Mouse (Mus musculus) thymus, postnatal 0 days (tissue): ENCODE data around the gene Stim1. TPM values are rescaled to one million over a fixed set of nuclear protein-coding genes. Genes with fewer than 3 reads are reported as not detected.
A peak's percentile ranks its signal among the peaks of the same experiment; 100 is the strongest.
"Not testable (repeated sequence)": the region's sequence is repeated elsewhere in the genome, so short reads cannot be mapped to it uniquely, and the experiment has no call there.

Source experiments
- DNase-seq: peaks from one replicate; pipeline ENCODE4 v3.0.0-alpha.2; 2015; ENCODE audit warnings: low spot score
- polyA plus RNA-seq: library from polyadenylated mRNA; unstranded; fragments of >200 nt; fragmentation: Nextera tagmentation; extraction: Ambion mirVana; gene quantifications from 2 replicates; pipeline ENCODE4 v1.2.1, GENCODE M21; 2015

Stim1 gene
- polyA plus RNA-seq, 1 experiment from 2014 or later: 42.1 TPM

DNA sequence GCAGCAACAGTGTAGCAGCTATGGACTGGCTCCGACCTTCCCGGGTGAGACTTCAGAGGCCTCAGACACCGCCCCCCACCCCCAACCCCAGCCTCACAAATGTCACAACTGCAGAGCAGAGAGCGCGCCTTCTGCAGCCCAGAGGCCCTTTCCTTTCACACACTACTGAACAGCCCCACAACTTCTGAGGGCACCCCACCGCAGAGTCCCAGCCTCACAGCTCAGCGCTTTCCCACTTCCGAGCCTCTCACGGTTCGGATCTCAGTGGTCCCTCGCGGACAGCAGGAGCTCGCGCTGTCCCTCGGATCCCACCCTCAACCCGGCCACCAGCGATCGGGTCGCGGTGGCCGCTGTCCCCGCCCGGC lies 18.1 kb upstream of the Stim1 start:
- peak; percentile 80 for DNase-seq

DNA sequence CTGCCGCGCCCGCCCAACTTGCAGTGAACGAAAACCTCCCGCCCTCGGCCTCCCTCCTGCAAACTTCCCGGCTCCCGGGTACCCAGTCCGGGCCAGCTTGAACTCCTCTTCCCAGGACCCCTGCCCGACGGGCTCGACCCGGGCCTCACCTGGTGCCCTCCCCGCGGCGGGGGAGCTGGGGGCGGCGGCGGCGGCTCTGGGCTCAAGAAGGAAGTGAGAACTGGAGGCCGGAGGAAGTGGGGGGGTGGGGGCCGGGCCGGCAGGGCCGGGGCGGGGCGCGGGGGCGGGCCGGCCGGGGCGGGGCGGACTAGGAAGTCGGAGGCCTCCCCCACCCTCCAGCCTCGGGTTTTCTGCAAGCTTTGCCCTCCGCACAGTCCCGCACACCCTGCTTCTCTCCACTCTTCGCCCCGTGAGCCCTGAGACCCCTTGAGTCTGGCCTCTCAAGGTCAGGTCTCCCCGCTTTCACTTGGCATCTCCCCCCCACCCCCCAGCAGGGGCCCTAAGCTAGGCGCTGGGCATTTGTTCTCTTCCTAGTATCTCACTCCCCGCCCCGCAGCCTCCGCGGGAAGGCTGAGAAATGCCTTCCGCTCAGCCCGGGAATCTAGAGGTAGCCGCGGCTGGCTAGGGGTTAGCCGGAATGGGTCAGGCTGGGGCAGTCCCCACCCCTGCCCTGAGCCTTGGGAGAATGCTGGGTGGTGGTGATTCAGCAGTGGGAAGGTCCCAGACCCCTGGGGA lies 17.5 kb upstream of the Stim1 start:
- peak; percentile 75 for DNase-seq

DNA sequence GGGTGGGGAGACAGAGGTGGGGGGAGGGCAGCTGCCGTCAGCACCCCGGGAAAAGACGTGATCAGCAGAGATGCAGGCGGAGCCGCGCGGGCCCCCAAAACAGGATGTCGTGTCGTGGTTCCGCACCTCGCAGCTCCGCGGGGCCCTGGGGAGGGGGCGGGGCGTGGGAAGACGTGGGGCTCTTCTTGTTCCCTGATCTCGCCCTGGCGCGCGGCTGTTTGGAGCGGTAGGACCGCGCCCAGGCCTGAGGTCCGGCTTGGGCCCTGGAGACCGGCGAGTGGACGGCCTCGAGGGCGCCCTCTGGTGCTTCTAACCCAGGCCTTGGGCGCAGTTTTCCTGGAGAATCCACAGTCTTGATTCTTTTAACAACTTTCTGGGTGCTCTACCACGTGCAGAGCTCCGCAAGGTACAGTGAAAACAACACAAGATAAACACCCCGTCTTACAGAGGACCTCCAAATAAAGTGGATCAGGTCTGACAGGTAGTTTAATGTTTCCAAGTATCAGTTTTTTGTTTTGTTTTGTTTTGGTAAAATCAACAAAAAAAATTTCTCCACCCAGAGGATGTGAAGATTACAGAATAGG lies 16.9 kb upstream of the Stim1 start:
- peak; percentile 94 for DNase-seq

DNA sequence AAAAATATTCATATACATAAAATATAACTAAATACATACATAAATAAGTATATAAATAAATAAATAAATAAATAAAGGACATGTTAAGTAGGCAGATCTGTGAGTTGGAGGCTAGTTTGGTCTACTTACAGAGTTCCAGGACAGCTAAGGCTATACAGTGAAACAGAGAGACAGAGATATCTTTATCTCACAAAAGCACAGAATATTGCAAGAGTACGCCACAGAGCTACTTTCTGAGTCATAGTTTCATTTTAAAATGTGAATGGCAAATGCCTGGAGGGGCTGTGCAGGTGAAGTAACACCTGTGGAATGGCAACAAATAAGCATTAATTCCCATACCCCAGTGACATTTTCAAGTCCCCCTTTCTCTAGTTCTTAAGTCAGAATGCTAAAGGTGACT lies 14.0 kb upstream of the Stim1 start:
- no peak for DNase-seq

DNA sequence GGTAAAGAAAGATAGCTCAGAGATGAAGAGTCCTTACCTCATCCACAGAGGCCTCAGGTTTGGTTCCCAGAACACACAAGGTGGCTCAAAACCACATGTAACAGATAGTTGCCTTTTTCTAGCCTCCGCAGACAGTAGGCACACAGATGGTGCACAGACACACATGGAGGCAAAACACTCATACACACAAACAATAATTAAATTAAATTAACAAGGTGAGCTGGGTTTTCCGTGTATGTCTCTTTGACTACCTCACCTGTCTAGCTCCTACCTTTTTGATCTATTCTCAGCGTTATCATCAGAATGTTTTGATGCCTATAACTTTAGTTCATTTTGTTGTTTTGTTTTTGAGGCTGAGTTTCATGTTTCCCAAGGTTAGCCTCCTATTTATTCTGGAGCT lies 11.7 kb upstream of the Stim1 start, which contains the start of gene Rhog:
Gene Rhog (minus strand): TSS at position 101 of the 400 bp plus-strand sequence.
- no peak for DNase-seq

DNA sequence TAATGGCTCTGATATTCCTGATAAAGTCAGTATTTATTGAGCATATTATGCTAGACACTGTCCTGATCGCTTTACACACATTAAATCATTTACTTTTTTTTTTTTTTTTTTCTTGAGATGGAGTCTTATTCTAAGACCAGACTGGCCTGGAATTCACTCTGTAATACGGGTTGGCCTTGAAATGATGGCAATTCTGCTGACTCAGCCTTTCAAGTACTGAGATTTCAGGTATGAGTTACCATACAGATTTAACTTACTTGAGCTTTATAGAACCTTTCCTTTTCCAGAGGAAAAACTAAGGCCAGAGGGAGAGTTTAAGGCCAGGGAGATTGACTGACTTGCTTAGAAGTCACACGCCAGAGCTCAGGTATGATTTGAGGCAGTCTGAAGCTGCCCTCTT lies 11.0 kb upstream of the Stim1 start:
- DNase-seq: no peak

DNA sequence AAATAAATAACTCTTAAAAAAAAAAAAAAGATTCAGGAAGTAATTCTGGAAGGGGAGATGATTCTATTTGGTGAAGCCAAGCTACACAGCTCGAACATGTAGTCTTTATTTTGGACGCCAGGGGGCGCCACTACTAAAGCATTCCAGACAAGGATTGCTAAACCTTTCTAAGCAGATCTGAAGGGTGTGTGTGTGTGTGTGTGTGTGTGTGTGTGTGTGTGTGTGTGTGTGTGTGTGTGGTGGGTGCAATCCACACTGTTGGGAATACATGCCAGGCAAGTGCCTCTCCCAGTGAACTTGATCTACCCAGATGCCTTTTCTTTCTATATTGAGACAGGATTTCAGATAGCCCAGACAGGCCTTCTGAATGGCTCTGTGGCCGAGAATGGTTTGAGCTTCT lies 9.4 kb upstream of the Stim1 start:
- peak; percentile 79 for DNase-seq

DNA sequence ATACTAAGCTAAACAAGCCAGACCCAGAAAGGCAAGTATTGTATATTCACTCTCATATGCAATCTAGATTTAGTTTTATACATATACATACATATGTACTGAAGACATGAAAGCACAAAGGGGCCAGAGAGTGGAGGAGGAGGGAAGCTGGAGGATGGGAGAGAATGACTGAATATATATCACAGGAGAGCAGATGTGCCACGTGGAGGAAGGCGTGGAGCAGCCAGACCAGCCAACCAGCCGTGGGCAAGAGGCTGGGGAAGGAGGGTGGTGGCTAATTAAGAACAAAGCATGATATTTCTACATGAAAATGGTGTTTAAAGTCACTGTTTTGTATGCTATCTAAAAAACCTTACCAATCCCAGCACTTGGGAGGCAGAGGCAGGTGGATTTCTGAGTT lies 8.9 kb upstream of the Stim1 start:
- DNase-seq: no peak

DNA sequence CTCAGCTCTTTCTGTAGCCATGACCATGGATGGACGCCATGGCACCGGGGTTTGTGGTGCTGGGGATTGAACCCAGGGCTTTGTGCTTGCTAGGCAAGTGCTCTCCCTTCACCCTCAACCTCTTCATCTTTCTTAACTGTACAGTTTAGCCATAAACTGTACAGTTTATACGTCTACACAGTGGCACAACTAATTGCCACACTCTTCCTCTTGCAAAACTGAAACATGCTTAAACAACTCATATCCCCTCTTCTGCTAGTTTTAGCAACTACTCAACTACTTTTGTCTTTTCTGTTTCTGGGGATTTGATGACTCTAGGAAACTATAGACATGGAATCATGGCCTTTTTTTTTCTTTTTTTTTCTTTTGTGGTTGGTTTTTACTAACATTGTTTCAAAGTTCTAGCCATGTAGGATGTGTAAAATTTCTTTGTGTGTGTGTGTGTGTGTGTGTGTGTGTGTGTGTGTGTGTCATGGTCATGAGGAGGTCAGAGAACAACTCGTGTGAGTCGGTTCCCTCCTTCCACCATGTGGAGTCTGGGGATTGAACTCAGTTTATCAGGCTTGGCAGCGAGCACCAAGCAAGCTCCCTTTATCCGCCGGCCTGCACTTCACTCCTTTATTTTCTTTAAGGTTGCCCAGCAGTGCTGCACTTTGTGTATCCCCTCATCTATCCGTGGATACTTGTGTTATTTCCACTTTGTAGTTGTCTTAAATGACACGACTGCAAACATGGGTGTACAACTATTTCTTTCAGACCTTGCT lies 7.7 kb upstream of the Stim1 start:
- no peak for DNase-seq

DNA sequence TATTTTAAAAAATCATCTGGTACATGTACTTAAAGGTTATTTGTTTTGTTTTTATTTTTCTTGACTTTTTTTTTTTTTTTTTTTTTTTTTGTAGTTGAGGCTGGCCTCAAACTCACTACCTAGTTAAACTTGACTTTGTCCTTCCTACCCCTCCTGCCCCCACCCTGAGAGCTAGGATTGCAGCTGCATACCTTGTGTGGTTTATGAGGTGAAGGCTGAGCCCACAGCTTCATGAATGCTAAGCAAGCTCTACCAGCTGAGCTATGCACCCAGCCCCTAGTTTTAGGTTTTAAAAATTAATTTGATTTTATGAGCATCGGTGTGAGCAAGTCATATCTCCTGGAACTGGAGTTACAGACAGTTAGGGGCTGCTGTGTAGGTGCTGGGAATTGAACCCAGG lies 7.1 kb upstream of the Stim1 start:
- DNase-seq: peak; percentile 79

DNA sequence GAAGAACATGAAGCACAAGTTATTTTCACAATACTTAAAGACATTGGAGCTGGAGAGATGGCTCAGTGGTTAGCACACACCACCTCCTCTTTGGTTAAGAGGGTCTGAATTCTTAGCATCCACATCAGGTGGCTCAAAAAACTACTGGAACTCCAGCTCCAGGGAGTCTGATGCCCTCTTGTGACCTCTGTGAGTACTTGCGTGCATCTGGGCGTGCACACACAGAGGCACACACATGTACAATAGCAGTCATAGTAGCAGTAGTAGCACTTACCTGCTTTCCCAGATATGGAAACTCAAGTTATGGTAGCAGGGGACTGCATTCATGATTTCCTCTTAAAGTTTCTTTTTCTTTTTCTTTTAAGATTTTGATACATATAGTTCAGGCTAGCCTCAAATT lies 4.6 kb upstream of the Stim1 start:
- peak; percentile 29 for DNase-seq

DNA sequence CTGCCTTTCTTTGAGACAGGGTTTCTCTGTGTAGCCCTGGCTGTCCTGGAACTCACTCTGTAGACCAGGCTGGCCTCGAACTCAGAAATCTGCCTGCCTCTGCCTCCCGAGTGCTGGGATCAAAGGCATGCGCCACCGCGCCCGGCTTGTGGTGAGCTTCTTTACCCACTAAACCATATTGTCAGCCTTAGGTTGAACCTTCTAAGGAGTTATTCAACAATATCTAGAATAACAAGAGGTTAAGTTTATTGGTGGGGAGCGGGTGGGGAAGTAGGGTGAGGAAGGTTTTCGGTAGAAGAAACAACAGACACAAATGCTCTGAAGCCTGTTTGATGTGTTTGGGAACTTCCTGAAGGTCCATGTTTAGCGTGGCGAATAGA lies 1.6 kb upstream of the Stim1 start:
- DNase-seq: not testable (repeated sequence)

DNA sequence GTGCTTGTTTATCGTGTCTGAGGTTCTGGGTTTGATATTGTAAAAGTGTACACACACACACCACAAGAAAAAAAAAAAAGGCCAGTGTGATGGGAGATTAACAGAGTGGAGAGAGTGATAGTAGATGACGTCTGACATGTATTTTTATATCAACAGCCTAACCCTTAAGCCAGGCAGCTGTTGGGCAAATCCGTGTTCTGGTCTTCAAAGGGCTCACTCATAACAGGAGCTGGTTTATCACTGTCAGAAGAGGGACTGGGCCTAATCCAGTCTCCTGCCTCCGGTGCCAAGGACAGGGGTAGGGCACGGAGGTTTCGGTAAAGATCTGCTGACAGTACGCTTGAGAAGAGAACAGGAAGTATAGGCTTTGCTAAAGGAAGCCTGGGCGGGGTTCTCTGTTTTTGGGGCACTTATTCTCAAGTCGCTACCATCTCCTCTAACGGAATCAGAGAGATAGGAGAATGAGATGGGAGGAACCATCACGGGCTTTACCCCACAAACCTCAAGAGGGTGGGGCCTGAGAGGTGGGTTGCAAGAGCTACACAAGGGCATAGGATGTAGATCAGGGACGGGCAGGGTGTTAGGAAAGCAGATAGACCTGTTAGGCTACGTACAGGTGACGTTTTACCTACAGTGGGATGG lies 1.1 kb upstream of the Stim1 start:
- DNase-seq: peak; percentile 88

DNA sequence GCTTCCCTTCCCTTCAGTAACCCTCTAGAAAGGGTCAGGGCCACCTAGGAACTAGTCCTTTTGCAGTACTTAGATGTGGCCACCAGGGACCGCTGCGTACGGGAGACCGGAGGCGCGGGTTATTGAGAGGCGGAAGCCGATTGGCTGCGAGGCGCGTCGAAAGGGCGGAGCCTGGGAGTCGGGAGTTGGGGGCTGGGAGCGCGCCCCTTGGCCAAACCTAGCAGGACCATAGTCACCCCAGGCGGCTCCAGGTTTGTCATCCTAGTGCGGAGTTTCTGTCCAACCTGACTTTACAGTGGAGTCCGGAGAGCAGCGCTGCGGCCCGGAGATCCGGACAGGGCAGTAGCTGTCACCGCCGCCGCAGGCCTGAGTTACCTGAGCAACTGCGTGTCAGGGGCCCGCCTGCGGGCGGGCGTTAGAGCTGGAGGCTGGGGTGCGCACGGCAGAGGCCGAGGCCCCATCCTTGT lies 460 bp upstream of the Stim1 start:
- peak; percentile 95 for DNase-seq

DNA sequence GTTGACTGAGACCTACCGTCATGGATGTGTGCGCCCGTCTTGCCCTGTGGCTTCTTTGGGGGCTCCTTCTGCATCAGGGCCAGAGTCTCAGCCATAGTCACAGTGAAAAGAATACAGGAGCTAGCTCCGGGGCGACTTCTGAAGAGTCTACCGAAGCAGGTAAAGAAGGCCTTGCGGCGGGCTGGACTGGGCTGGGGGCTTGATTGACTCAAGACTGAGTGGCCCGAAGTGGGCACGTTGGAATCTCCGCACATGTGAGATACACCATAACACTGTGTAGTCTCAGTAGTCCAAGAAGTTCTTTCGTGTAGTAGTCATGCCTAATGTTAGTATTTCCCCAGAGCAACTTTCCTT lies 766 bp downstream of the Stim1 start:
- no peak for DNase-seq

DNA sequence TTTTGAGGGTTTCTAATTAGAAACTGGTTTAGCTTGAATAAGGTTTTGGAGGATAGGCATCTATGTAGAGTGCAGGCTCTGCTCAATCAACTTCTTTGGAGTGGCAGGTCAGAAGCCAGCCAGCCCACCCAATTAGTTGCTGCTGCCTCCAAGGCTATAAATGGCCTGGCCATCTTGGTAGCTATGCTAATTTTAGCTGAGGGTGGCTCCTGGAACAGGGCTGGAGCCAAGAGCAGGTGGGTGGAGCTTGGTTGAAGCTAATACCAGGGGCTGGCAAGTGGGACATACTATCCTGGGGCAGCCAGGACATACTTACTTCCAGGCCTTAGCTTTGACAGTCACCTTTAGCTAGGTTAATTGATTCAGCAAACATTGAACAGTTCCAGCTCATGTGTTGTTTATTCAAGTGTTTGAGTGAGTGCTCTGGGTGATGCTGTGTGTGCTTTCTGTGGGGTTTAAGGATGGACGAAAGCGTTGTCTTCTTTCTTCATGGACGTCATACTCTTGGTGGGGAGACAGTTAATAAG lies 4.9 kb downstream of the Stim1 start:
- DNase-seq: no peak

DNA sequence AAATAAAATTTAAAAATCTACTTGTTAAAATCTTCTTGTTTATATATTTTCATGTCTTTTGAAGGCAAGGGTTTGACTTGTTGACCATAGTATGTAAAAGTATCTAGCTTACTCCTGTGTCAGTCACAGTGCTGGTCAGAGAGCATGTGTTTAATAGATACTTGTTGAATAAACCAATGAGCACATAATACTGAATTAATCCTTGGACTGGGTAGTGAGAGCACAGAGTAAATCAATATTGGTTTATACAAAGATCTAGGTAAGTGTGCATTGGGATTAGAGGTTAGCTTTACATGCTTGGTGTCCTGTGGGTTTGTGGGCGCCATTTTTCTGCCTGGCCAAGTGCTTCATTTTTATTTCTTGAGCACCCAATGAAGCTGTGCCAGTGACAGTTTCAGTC lies 13.8 kb downstream of the Stim1 start:
- DNase-seq: no peak

DNA sequence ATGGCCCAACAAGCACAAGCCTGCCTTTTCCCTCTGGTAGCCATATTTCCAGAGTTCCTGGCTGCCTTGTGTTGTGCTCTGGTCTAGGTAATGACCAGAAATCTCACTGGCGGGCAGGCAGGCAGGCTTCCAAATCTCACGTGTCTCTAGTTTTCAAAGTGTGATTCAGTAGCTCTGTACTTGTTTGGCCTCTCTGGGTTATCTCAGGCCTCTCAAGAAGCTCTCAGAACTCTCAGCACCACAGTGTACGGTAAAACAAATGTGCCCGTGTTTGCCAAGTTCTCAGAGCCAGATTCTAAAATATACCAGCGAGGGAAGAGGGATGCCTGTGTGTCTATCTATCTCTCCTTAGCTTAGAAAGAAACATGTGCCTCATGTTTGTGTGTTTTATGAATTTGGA lies 14.7 kb downstream of the Stim1 start:
- no peak for DNase-seq

DNA sequence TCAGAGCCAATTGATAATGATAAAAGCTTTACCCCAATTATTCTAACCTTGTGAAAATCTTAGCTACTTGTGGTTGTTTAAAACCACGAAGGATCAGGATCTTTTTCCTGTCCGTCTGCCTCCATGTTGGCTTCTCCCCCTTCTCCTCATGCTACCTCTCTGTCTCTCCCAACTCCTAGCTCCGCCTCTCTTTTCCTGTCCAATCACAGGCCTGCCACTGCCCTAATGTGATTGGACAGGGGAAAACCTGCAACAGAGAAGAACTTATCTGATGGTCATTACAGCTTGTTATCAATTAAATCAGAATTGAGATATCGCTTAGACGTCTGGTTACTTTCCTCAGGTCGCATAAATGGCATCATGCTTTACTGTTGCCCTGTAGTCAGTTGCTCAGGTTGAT lies 21.9 kb downstream of the Stim1 start:
- no peak for DNase-seq

DNA sequence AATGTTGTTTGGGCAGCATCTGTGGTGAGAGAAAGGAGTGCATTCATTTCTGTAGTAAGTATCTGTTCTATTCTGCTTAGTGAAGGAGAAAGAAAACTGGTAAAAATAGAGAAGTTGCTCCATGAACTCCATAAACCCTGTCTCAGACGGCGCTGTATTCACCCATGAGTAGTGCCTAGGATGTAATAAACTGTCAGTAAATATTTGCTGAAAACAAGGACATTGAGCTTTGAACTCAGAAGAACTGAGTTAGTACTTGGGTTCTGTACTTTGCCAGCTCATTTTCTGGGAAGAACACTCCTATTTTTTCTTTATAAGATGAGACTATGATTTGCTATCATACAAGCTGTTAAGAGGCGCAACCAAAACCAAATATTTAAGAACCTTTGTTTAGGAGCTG lies 24.6 kb downstream of the Stim1 start:
- DNase-seq: no peak

DNA sequence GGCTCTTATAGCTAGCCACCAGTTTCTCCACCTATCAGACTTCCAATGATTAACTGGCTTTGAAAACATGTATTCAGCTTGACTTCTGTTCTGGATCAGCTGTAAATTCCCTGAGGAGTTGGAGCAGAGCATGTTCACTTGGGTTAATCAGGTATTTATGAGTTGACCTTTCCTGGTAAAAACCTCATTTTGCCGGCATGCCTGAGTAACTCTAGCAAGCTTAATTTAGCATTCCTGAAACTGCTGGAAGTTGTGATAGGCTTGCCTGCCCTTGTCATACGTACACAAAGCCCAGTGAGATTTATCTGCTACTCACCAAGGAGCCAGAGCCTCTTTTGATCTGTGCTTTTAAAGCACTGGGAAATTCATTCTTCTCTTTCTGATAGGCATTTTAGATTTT lies 25.6 kb downstream of the Stim1 start:
- DNase-seq: no peak

DNA sequence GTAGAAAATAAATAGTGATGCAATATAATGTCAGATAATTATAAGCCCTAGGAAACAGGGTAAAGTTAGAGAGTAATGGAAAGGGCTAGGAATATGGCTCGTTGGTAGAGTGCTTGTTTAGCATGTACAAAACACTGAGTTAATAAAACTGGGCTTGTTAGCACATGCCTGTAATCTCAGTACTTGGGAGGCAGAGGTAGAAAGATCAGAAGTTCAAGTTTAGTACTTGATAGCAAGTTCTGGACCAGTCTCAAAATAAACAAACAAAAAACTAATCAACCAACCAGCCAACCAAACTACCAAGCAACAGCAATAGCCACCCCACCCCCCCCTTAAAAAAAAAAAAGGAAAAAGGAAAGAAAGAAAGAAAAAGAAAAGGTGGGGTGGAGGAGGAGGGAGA lies 33.2 kb downstream of the Stim1 start:
- no peak for DNase-seq
